Mouse (Mus musculus): ENCODE data around the gene Myl6.
"Not testable (repeated sequence)": the region's sequence is repeated elsewhere in the genome, so short reads cannot be mapped to it uniquely, and the experiment has no call there.

DNA sequence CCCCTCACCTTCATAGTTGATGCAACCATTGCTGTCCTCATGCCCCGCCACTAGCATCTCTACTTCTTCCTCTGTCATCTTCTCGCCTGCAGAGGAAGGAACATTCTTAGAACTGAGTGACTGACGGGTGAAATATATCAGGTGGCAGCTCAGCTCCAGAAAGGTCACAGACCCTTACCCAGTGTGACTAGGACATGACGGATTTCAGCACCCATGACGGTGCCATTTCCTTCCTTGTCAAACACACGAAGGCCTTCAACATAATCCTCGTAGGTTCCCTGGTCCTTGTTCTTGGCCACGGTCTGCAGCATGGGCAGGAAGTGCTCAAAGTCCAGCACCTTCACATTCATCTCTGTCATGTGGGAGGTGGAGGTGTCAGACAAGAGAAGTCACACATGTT lies 1.9 kb downstream of the Myl6 start:
- not testable (repeated sequence) for TF ChIP-seq CTCF, EP300 (IDR thresholded peaks at IDR 0.05; ENCODE audit: low read depth)

All from liver, postnatal 0 days (tissue).